Mouse (Mus musculus): ENCODE measurements at regions not wholly inside any gene's neighbourhood (a gene's known extent, or its start where the extent isn't known, plus 50 kb on each side); places are given as distances from the start of the nearest gene placed in this dataset.
"Not testable (repeated sequence)": the region's sequence is repeated elsewhere in the genome, so short reads cannot be mapped to it uniquely, and the experiment has no call there.

- TF ChIP-seq CTCF (IDR thresholded peaks at IDR 0.05; ENCODE audit: extremely low read depth, insufficient read depth, low read length) (no peak), POLR2A (IDR thresholded peaks at IDR 0.05; ENCODE audit: extremely low read depth, insufficient read depth, low read length) (no peak)
- Histone ChIP-seq H3K27ac (ENCODE audit: insufficient read depth, low read length) (no peak overlapping the region), H3K4me3 (ENCODE audit: insufficient read depth, low read length) (no peak overlapping the region), H3K4me1 (ENCODE audit: control insufficient read depth, insufficient read depth, low read length) (peaks cover 4% of the 10 kb centered on the region; the same call in 1 of the 2 replicates)
Measured at GRCm38 (mm10) chr13:46023187-46023586, 58.4 kb upstream of the Atxn1 start.

DNA sequence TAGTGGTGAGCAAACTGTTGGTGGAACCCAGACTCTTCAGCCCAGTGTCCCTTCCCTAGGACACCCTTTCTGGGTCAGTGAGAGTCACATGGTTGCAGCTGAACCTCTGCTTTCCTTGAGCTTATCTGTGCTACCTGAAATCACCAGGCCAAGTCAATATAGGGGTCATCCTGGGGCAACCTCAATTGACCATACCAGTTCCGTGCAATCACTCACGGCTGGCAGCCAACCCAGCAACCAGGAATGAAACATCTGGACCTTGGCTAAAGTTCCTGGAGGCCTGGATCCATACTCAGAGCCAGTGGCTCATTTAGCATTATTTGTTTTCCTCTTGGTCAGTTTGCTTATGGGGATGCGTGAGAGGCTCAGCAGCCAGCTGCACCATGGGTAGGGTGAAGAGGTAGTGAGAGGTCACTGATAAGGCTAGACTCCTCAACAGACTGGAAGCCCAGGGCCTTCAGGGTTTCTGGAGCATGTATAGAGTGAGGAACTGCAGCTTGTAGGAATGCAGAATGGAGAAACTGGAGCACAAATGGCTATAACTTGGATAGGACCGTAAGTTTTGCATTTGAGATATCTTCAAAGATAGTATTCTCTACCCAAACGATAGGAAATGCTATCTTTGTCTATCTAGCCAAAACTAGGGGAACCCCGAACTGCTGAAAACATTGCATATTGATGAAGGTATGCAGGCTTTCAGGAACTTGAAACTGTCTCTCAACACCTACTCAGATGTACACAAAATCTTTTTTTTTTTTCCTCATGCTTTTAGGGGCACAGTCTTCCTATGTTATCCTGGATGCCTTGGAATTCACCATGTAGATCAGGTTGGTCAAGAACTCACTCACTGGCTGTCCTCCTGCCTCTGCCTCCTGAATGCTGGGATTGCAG is 56.4 kb upstream of the Atxn1 start:
- no peak overlapping the region for H3K27ac ChIP-seq (ENCODE audit: insufficient read depth, low read length)
- H3K4me1 ChIP-seq (ENCODE audit: control insufficient read depth, insufficient read depth, low read length), result peaks cover 2% of the 10 kb centered on the region; the same call in 1 of the 2 replicates
- H3K4me3 ChIP-seq (ENCODE audit: insufficient read depth, low read length), result no peak overlapping the region
- TF ChIP-seq POLR2A (IDR thresholded peaks at IDR 0.05; ENCODE audit: extremely low read depth, insufficient read depth, low read length) (no peak), CTCF (IDR thresholded peaks at IDR 0.05; ENCODE audit: extremely low read depth, insufficient read depth, low read length) (no peak)

DNA sequence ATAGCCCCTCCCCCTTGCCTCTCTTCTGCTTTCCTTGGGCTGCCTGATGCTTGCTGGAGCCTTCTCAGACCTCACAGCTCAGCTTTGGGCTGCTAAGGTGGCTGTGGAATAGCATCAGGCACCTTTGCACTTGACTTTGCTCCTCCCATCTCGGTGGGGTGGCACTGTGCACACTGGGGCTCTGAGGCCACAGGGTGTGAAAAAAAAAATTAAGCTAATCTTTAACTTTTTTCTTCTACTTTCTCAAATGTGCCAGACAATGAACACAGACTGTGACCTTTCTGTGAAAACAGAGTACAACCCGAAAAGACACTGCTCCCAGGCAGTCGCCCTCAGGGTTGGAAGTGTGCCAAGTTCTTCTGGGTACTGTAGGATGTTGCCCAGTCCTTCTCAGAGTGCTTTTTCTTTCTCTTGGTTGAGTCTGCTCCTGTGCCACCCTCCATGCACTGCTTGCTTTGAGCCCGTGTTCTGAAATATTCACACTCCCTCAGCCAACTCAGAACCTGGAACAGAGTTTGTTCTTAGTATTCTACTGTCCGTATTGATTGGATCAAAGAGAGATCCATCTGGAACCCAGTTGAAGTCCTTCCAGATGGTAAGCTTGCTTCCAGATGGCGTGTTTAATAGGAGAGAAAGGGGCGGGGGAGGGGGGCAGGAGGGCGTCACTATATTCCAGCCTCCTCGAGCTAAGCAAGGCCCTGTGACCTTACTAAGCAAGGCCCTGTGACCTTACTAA is 54.8 kb upstream of the Atxn1 start:
- TF ChIP-seq CTCF (IDR thresholded peaks at IDR 0.05; ENCODE audit: extremely low read depth, insufficient read depth, low read length), result no peak
- no peak for TF ChIP-seq POLR2A (IDR thresholded peaks at IDR 0.05; ENCODE audit: extremely low read depth, insufficient read depth, low read length)
- peaks cover 2% of the 10 kb centered on the region; the same call in 1 of the 2 replicates for H3K4me1 ChIP-seq (ENCODE audit: control insufficient read depth, insufficient read depth, low read length)
- H3K27ac ChIP-seq (ENCODE audit: insufficient read depth, low read length), result no peak overlapping the region
- no peak overlapping the region for H3K4me3 ChIP-seq (ENCODE audit: insufficient read depth, low read length)

DNA sequence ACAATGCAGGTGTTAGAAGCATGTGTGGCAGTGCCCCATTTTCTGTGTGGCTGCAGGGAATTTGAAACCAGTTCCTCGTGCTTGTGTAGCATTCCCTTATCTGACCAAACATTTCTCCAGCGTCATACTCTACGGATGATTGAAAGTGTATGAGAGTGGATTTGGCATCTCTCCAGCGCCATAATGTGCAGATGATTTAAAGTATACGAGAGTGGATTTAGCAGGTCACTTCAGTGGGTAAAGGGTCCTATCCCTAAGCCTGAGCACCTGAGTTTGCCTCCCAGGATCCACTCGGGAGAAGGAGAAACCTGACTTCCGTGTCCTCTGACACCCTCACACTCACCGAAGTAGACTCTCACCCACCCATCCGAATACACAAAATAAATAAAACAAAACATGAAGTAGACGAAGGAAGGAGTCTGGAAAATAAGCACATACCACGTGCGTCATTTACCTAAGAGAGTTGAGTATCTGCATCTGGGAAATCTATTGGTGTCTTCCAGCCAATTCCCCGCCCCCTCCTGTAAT is 54.2 kb upstream of the Atxn1 start:
- H3K4me1 ChIP-seq (ENCODE audit: control insufficient read depth, insufficient read depth, low read length), result peaks cover 2% of the 10 kb centered on the region; the same call in 1 of the 2 replicates
- no peak overlapping the region for H3K27ac ChIP-seq (ENCODE audit: insufficient read depth, low read length)
- TF ChIP-seq POLR2A (IDR thresholded peaks at IDR 0.05; ENCODE audit: extremely low read depth, insufficient read depth, low read length), result no peak
- TF ChIP-seq CTCF (IDR thresholded peaks at IDR 0.05; ENCODE audit: extremely low read depth, insufficient read depth, low read length), result no peak
- no peak overlapping the region for H3K4me3 ChIP-seq (ENCODE audit: insufficient read depth, low read length)

DNA sequence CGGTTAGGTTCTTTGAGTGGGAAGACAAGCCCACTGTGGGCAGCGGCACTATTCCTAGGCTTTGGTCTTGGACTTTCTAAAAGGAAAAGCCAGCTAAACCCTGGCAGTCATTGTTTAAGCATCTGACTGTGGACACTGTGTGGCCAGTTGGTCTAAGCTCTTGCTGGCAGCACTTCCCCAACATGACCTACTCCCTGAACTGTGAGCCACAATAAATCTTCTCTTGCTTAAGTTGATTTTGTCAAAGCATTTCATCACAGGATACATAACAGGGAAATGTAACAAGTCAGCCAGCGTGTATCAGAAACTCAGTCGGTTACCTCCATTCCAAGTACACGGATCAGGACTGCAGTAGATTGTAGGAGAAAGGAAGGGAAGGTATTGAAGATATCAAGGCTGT is 52.9 kb upstream of the Atxn1 start:
- no peak overlapping the region for H3K27ac ChIP-seq (ENCODE audit: insufficient read depth, low read length)
- TF ChIP-seq POLR2A (IDR thresholded peaks at IDR 0.05; ENCODE audit: extremely low read depth, insufficient read depth, low read length) (no peak), CTCF (IDR thresholded peaks at IDR 0.05; ENCODE audit: extremely low read depth, insufficient read depth, low read length) (no peak)
- H3K4me1 ChIP-seq (ENCODE audit: control insufficient read depth, insufficient read depth, low read length), result no peaks in the 10 kb centered on the region
- H3K4me3 ChIP-seq (ENCODE audit: insufficient read depth, low read length), result no peak overlapping the region

DNA sequence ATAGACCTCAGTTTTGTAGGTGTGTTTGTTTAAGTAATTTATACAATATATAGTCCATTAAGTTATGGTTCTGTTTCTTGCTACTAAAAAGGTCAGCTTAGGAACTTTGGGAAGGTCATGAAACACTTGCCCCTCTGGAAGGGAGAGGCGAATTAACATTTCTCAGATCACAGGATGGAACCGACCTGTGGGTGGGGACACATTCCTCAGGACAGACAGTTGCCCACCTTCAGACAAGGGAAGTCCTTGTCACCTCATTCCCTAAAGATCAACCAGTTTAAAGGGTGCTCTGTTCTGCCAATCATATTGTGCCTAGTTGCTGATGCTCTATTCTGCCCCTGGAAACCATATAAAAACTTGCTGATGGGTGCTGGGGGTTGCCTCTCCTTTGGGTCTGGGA is 52.2 kb upstream of the Atxn1 start:
- not testable (repeated sequence) for H3K27ac ChIP-seq (ENCODE audit: insufficient read depth, low read length); H3K4me3 ChIP-seq (ENCODE audit: insufficient read depth, low read length); H3K4me1 ChIP-seq (ENCODE audit: control insufficient read depth, insufficient read depth, low read length)

DNA sequence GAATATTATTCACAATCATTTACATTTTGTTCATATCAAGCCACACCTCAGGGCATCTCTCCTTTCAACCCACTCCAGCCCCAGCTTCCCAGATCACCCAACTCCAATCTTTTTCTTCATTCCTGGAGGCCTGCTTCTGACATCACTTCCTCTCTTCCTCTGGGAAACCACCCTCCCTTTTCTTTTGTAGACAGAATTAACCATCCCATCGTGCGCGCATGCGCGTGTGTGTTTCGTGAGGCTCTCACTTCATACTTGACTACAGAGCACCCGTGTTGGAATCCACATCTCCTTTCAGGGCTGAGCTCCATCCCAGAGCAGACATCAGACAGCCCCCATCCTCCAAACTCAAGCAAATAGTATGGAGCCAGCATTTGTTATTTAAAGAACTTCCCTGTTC is 50.4 kb upstream of the Atxn1 start:
- Histone ChIP-seq H3K27ac (ENCODE audit: insufficient read depth, low read length) (no peak overlapping the region), H3K4me1 (ENCODE audit: control insufficient read depth, insufficient read depth, low read length) (no peaks in the 10 kb centered on the region), H3K4me3 (ENCODE audit: insufficient read depth, low read length) (no peak overlapping the region)
- TF ChIP-seq CTCF (IDR thresholded peaks at IDR 0.05; ENCODE audit: extremely low read depth, insufficient read depth, low read length), result no peak
- no peak for TF ChIP-seq POLR2A (IDR thresholded peaks at IDR 0.05; ENCODE audit: extremely low read depth, insufficient read depth, low read length)

- Histone ChIP-seq H3K4me1 (ENCODE audit: control insufficient read depth, insufficient read depth, low read length) (no peaks in the 10 kb centered on the region), H3K4me3 (ENCODE audit: insufficient read depth, low read length) (no peak overlapping the region), H3K27ac (ENCODE audit: insufficient read depth, low read length) (no peak overlapping the region)
- TF ChIP-seq CTCF (IDR thresholded peaks at IDR 0.05; ENCODE audit: extremely low read depth, insufficient read depth, low read length) (no peak), POLR2A (IDR thresholded peaks at IDR 0.05; ENCODE audit: extremely low read depth, insufficient read depth, low read length) (no peak)
Measured at GRCm38 (mm10) chr13:46014637-46015036, 49.8 kb upstream of the Atxn1 start.

All from cortical plate, adult 2 months (tissue).